Mouse (Mus musculus): ENCODE measurements around the gene Dmc1. TPM values are rescaled to one million over a fixed set of nuclear protein-coding genes. Genes with fewer than 3 reads are reported as not detected.
A peak's percentile ranks its signal among the peaks of the same experiment; 100 is the strongest.

Dmc1 gene
- total RNA-seq, 1 experiment: 6.4 TPM

DNA sequence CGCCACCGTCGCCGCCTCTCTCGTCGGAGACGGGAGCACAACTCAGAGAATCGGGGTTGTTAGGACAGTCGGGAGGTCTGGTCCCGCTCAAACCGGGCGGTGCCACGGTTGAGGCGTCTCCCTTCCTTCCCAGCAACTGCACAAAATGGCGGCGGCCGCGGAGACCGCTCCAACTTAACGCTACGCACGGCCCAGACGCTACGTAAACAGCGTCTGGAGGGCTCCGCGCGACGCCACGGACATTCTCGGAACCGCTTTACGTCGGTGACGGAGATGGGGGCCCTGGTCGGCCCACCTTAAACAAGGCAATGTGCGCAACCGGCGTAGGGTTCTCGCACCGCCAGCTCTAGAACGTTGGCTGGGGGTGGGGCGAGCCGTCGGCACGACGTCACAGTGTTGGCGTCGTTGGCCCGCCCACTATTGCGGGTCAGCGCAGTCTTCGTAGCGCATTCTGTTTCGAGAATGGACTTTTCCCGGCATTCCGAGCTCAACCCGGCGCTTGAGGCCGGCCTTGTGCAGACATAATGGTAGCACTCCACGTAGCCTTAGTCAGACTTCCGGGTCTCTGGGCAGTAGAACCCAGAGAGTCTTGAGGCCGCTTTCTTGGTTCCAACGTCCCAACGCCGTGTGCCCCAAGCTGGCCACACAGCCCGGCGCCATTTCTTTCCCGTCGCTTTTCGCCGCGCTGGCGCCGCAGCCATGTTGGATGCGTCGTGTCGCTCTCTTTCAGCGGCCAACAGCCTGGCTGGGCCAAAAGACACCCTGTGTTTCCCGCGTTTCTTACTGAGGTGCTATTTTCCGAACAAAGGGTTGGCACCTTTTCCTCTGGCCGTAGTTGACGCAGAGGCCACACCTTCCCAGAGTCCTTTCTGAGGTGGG lies 58.3 kb downstream of the Dmc1 start, which contains the start of gene Ddx17:
Ddx17 (minus strand) TSS at position 332 of the 879 bp plus-strand sequence.
- H3K4me1 ChIP-seq (ENCODE audit: control insufficient read depth in 2 of 2, insufficient read depth in 2 of 2, low read length in 2 of 2, poor library complexity in 1 of 2): peaks cover 0 to 4% of the 10 kb centered on the region in 2 experiments; a peak in 1 of 4 replicates
- peaks cover 15% of the 10 kb centered on the region for H3K36me3 ChIP-seq (ENCODE audit: control insufficient read depth, insufficient read depth, low read length, poor library complexity, severe bottlenecking)
- in situ Hi-C loops (cut with MboI; ENCODE audit: low sequenced_read_pairs in 2 of 2, unreplicated experiment in 2 of 2): no loop called here
- TF ChIP-seq ZC3H11A (IDR thresholded peaks at IDR 0.05; ENCODE audit: borderline replicate concordance, low read depth, low read length) (no peak), ZNF384 (IDR thresholded peaks at IDR 0.05; ENCODE audit: low read depth, low read length) (no peak), CHD2 (IDR thresholded peaks at IDR 0.05; ENCODE audit: low read depth, low read length) (no peak), MAFK (IDR thresholded peaks at IDR 0.05; ENCODE audit: insufficient read depth, low read depth, low read length) (no peak), HCFC1 (IDR thresholded peaks at IDR 0.05; ENCODE audit: borderline replicate concordance, insufficient read depth, low read length) (no peak)
- H3K9me3 ChIP-seq (ENCODE audit: control insufficient read depth, insufficient read depth, low read depth, low read length): no peaks in the 10 kb centered on the region
- peak; percentile 96 for DNase-seq (ENCODE audit: low read depth, low spot score)
- peak within 1 kb of the TSS; percentile 98 for H3K9ac ChIP-seq (ENCODE audit: insufficient read depth, low read depth, low read length, poor library complexity, severe bottlenecking)
- H3K27ac ChIP-seq (ENCODE audit: insufficient read depth, low read depth, low read length, poor library complexity, severe bottlenecking): peak within 1 kb of the TSS; percentile 93
- H3K4me3 ChIP-seq (ENCODE audit: insufficient read depth in 1 of 2, low read depth in 1 of 2, low read length in 2 of 2, poor library complexity in 1 of 2, severe bottlenecking in 1 of 2): peak within 1 kb of the TSS; percentile 32 to 92

DNA sequence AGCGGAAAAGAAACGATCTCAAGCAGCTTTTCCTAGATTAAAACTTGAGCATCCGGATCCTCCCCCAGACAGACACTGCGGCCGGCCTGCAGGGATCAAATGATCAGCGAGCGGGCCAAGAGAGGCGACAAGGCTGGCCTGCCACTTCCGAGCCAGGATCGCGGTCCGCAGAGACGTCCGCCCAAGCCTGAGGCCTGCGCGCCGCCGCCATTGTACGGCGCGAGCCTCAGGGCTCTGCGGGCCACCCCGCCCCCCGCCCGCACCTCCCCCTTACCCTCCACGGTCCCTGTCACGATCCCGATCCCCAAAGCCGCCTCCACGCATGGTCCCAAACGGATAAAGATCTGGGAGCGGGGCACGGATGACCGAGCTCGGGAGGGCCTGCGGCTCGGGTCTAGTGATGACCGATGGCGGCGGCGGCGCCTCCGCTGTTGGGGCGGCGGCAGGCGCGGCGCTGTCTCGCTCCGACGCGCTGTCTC lies 58.9 kb downstream of the Dmc1 start:
- peaks cover 0 to 4% of the 10 kb centered on the region in 2 experiments; a peak in 1 of 4 replicates for H3K4me1 ChIP-seq (ENCODE audit: control insufficient read depth in 2 of 2, insufficient read depth in 2 of 2, low read length in 2 of 2, poor library complexity in 1 of 2)
- H3K9me3 ChIP-seq (ENCODE audit: control insufficient read depth, insufficient read depth, low read depth, low read length): no peaks in the 10 kb centered on the region
- H3K9ac ChIP-seq (ENCODE audit: insufficient read depth, low read depth, low read length, poor library complexity, severe bottlenecking): peak overlapping the region; percentile 98
- in situ Hi-C loops (cut with MboI; ENCODE audit: low sequenced_read_pairs in 2 of 2, unreplicated experiment in 2 of 2): no loop called here
- peak overlapping the region; percentile 93 for H3K27ac ChIP-seq (ENCODE audit: insufficient read depth, low read depth, low read length, poor library complexity, severe bottlenecking)
- TF ChIP-seq HCFC1 (IDR thresholded peaks at IDR 0.05; ENCODE audit: borderline replicate concordance, insufficient read depth, low read length) (peak; percentile 41; the same call in 1 of the 2 replicates), ZC3H11A (IDR thresholded peaks at IDR 0.05; ENCODE audit: borderline replicate concordance, low read depth, low read length) (no peak)
- peaks cover 20% of the 10 kb centered on the region for H3K36me3 ChIP-seq (ENCODE audit: control insufficient read depth, insufficient read depth, low read length, poor library complexity, severe bottlenecking)
- DNase-seq (ENCODE audit: low read depth, low spot score): no peak
- peak overlapping the region; percentile 32 to 92 for H3K4me3 ChIP-seq (ENCODE audit: insufficient read depth in 1 of 2, low read depth in 1 of 2, low read length in 2 of 2, poor library complexity in 1 of 2, severe bottlenecking in 1 of 2)

DNA sequence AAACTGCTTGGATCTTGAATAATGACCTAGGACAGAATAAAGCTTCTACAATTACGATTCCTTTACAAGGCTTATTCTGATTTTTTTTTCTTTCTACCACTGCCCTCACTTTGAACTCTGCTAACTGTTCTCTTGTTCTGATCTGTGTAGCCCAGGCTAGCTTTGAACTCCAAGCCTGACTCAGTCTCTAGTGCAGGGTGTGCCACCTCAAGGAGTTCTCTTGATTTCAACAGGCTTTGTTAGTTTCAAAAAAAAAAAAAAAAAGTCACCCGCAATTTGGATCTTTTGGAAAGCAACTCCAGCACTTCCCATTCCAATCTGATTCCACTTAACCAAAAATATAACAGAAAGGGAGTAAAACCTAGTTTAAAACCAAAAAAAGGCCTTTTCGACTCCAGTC lies 59.4 kb downstream of the Dmc1 start:
- H3K9me3 ChIP-seq (ENCODE audit: control insufficient read depth, insufficient read depth, low read depth, low read length): no peaks in the 10 kb centered on the region
- H3K9ac ChIP-seq (ENCODE audit: insufficient read depth, low read depth, low read length, poor library complexity, severe bottlenecking): peak overlapping the region; percentile 98
- H3K36me3 ChIP-seq (ENCODE audit: control insufficient read depth, insufficient read depth, low read length, poor library complexity, severe bottlenecking): peaks cover 24% of the 10 kb centered on the region
- no peak for TF ChIP-seq ZNF384 (IDR thresholded peaks at IDR 0.05; ENCODE audit: low read depth, low read length)
- TF ChIP-seq CHD2 (IDR thresholded peaks at IDR 0.05; ENCODE audit: low read depth, low read length): no peak
- TF ChIP-seq MAFK (IDR thresholded peaks at IDR 0.05; ENCODE audit: insufficient read depth, low read depth, low read length): no peak
- TF ChIP-seq ZC3H11A (IDR thresholded peaks at IDR 0.05; ENCODE audit: borderline replicate concordance, low read depth, low read length): no peak
- TF ChIP-seq HCFC1 (IDR thresholded peaks at IDR 0.05; ENCODE audit: borderline replicate concordance, insufficient read depth, low read length): no peak
- DNase-seq (ENCODE audit: low read depth, low spot score): no peak
- in situ Hi-C loops (cut with MboI; ENCODE audit: low sequenced_read_pairs in 2 of 2, unreplicated experiment in 2 of 2): no loop called here
- H3K4me3 ChIP-seq (ENCODE audit: insufficient read depth in 1 of 2, low read depth in 1 of 2, low read length in 2 of 2, poor library complexity in 1 of 2, severe bottlenecking in 1 of 2): peak overlapping the region; percentile 32 to 92
- H3K27ac ChIP-seq (ENCODE audit: insufficient read depth, low read depth, low read length, poor library complexity, severe bottlenecking): no peak overlapping the region; the same call in 1 of the 2 replicates
- peaks cover 0 to 4% of the 10 kb centered on the region in 2 experiments; a peak in 1 of 4 replicates for H3K4me1 ChIP-seq (ENCODE audit: control insufficient read depth in 2 of 2, insufficient read depth in 2 of 2, low read length in 2 of 2, poor library complexity in 1 of 2)

DNA sequence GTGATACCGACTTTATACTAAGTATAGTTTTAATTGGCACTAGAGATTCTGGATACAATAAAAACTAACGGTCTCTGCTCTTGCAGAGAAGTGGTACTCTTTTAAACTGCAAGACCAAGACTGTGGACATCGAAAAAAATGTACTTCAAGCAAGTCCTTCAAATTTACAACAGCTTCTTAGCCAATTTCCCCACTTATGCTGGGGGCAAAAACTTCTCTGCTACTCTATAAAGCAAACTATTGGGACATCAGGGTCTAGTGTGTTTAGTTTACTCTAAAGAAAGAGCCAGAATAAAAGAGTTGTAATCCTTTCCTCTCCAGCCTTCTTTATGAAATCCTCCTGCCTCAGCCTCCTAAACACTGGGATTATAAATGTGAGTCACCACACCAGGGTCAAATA lies 60.9 kb downstream of the Dmc1 start:
- peaks cover 32% of the 10 kb centered on the region for H3K36me3 ChIP-seq (ENCODE audit: control insufficient read depth, insufficient read depth, low read length, poor library complexity, severe bottlenecking)
- no peaks in the 10 kb centered on the region for H3K9me3 ChIP-seq (ENCODE audit: control insufficient read depth, insufficient read depth, low read depth, low read length)
- no peak overlapping the region for H3K9ac ChIP-seq (ENCODE audit: insufficient read depth, low read depth, low read length, poor library complexity, severe bottlenecking)
- in situ Hi-C loops (cut with MboI; ENCODE audit: low sequenced_read_pairs in 2 of 2, unreplicated experiment in 2 of 2): no loop called here
- no peak for DNase-seq (ENCODE audit: low read depth, low spot score)
- TF ChIP-seq MAFK (IDR thresholded peaks at IDR 0.05; ENCODE audit: insufficient read depth, low read depth, low read length) (no peak), ZC3H11A (IDR thresholded peaks at IDR 0.05; ENCODE audit: borderline replicate concordance, low read depth, low read length) (no peak), ZNF384 (IDR thresholded peaks at IDR 0.05; ENCODE audit: low read depth, low read length) (no peak), CHD2 (IDR thresholded peaks at IDR 0.05; ENCODE audit: low read depth, low read length) (no peak), HCFC1 (IDR thresholded peaks at IDR 0.05; ENCODE audit: borderline replicate concordance, insufficient read depth, low read length) (no peak)
- peaks cover 0 to 4% of the 10 kb centered on the region in 2 experiments; a peak in 1 of 4 replicates for H3K4me1 ChIP-seq (ENCODE audit: control insufficient read depth in 2 of 2, insufficient read depth in 2 of 2, low read length in 2 of 2, poor library complexity in 1 of 2)
- H3K4me3 ChIP-seq (ENCODE audit: insufficient read depth in 1 of 2, low read depth in 1 of 2, low read length in 2 of 2, poor library complexity in 1 of 2, severe bottlenecking in 1 of 2): peak overlapping the region; percentile 1 to 2; a peak in 2 of 4 replicates
- H3K27ac ChIP-seq (ENCODE audit: insufficient read depth, low read depth, low read length, poor library complexity, severe bottlenecking): no peak overlapping the region
